Mouse (Mus musculus): ENCODE data around the gene Lsm7. TPM values are rescaled to one million over a fixed set of nuclear protein-coding genes. Genes with fewer than 3 reads are reported as not detected.

The Lsm7 gene
- total RNA-seq, 2 experiments from 2014 or later = 23.6 to 28.2 TPM

GRCm38 (mm10) chr10:80876594-80876993, 21.6 kb upstream of the Lsm7 start:
- no peak for DNase-seq
- intact Hi-C loops (cut with DNase I) = loop anchor here (1.0 to 5.0 kb wide), 3 partner anchors 52 to 129 kb away; partner anchors contain the start of gene Amh

GRCm38 (mm10) chr10:80876028-80876427, 21.0 kb upstream of the Lsm7 start:
- intact Hi-C loops (cut with DNase I) = loop anchor here (1.0 to 5.0 kb wide), 3 partner anchors 52 to 129 kb away; partner anchors contain the start of gene Amh
- DNase-seq = peak; percentile 57 to 80

GRCm38 (mm10) chr10:80874035-80874434, 19.0 kb upstream of the Lsm7 start:
- intact Hi-C loops (cut with DNase I) = no loop called here
- no peak for DNase-seq

GRCm38 (mm10) chr10:80871581-80871980, 16.6 kb upstream of the Lsm7 start, which contains the start of gene Tmprss9:
Gene Tmprss9 (plus strand): TSS chr10:80871848.
- no peak for DNase-seq
- intact Hi-C loops (cut with DNase I) = no loop called here

GRCm38 (mm10) chr10:80870993-80871392, 16.0 kb upstream of the Lsm7 start:
- DNase-seq = no peak
- intact Hi-C loops (cut with DNase I) = no loop called here

DNA sequence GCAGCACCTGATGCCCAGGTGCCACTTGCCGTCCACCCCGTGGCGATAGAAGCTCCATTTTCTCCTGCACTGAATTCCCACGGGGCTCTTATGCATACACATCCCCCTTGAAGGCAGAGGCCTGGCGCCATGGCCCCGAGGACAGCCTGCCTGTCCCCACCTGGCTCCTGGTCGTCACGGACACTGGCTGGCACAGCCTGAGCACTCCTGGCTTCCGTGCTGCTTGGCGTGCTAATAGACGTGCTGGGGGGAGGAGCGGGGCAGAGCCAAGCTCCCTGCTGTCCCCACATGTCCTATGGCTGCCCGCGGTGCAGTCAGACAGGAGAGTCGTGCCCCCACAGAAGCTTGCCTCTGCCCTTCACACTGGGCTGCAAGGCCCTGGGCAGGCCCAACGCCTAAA, 9.4 kb upstream of the Lsm7 start:
- DNase-seq = no peak

DNA sequence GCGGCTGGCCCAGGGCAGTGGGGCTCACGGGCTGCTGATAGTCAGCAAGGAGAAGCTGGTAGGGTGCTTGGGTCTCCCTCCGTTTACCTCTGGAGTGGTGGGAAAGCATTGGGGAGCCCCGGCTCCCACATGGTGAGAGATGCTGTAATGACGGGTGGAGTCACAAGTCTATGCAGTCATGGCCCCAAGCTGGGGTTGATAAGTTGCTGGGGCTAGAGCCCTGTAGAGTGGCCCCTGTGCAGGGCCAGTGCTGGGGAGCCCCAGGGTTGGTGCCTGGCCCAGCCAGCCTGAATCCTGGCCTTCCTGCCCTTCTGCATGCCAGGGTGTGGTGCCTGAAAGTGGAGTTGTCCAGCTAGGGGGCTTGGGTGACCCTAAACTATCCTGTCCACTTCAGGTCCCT, 7.3 kb upstream of the Lsm7 start:
- DNase-seq = no peak
- intact Hi-C loops (cut with DNase I) = no loop called here

More for the DNA sequence above, 9.4 kb upstream of the Lsm7 start:
- intact Hi-C loops (cut with DNase I) = no loop called here

DNA sequence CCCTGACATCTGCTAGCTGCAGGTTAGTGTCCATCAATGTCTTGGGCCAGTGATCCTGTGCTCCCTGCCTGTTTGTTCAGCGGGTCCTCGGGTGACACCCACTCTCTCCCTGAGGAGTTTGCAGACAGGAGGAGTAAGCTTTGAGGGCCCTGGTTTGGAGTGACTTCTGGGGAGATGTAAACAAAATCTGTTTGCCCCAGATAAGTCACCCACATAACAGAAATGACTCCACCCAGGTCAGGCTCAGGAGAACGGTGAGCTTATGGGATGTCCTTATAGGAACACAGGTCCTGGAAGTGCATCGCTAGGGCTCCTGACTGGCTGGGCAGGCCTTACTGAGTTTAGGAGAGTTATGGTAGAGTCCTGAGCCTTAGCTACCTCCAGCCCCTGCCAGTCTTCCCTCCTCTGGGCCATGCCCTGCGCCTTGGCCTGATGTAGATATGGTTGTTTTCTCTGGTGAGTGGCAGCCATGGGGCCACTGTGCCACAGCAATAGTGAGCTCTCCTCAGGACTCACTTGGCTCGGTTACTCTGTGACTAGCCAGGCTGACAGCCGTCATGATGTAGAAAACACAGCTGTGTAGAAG, 3.4 kb upstream of the Lsm7 start:
- DNase-seq = no peak
- intact Hi-C loops (cut with DNase I) = no loop called here

DNA sequence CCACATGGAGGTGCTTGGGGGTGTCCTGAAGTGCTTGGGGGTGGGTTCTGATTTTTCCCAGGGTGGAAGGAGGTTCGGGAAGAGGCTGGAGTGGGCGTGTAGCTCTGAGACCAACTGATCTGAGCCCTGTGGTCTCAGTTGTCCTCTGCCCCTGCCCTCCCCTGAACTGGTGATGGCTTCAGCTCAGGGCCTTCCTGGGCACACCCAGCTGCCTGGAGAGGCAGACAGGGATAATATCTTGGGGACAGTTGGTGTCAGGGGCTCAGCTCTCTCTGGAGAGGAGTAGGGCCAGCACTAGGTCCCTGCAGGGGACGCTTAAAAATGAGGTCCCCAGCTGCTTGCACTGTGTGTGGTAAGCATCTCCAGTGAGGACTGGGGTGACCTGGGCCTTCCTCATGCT, 2.8 kb upstream of the Lsm7 start:
- intact Hi-C loops (cut with DNase I) = no loop called here
- DNase-seq = no peak

GRCm38 (mm10) chr10:80857386-80857785, 2.4 kb upstream of the Lsm7 start:
- DNase-seq = no peak
- intact Hi-C loops (cut with DNase I) = no loop called here

- DNase-seq = no peak
- intact Hi-C loops (cut with DNase I) = no loop called here
Observed at GRCm38 (mm10) chr10:80856908-80857307, 1.9 kb upstream of the Lsm7 start.

DNA sequence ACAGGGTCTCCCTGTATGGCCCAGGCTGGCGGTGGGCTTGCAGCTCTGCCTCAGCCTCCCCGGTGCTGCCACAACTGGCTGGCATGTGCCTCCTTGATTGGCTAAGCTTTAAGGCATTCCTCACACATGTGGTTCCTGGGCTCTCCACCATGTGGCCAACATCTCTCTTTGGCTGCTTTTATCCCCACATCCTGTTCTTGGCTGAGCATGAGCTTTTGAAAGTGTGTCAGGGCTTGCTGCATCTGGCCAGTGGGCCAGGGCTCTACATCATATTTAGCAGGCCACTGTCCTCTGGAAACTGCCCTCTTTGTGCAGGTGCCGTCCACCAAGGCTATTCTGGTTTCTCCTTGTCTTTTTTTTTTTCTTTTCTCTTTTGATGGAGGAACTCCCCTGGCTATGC, 1.3 kb upstream of the Lsm7 start:
- peak in 1 of 2 experiments; percentile 56 for DNase-seq
- intact Hi-C loops (cut with DNase I) = no loop called here

DNA sequence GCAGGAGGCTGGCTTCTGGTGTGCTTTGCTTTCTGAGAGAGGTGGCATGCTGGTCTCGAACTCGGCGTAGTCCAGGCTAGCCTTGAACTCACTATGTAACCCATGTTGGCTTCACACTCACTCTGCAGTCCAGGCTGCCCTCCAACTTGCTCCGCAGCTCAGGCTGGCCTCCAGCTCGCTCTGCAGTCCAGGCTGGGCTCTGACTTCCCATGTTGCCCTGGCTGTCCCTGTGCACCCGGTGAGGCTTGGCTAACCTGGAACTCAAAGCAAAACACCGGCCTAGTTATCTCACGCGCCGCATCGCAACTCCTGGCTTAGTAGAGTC, 702 bp upstream of the Lsm7 start:
- intact Hi-C loops (cut with DNase I) = loop anchor here (2.0 kb wide), 1 partner anchor 29 kb away; the partner anchor contains the start of gene Oaz1
- no peak for DNase-seq

GRCm38 (mm10) chr10:80848571-80848970, 6.4 kb downstream of the Lsm7 start:
- DNase-seq = peak in 1 of 2 experiments; percentile 62

DNA sequence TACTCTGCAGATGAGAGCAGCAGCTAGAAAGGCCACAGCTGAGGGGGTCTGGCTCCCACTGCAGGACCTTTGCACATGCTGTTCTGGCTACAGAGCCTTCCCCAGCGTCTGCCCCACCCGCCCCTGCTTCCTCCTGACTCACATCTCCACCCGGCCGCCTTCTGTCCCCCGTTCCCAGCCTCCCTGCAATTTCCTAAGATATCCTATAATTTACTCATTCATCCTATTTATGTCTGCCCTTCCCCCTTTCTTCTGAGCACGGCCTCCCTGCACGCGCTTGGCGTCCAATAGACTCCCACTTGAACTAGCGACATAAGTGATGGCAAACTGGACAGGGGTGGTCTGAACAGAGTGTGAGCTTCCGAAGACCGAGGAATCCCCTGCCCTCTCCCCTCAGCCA, 9.3 kb downstream of the Lsm7 start:
- intact Hi-C loops (cut with DNase I) = no loop called here
- no peak for DNase-seq

More at GRCm38 (mm10) chr10:80848571-80848970, 6.4 kb downstream of the Lsm7 start:
- intact Hi-C loops (cut with DNase I) = no loop called here

DNA sequence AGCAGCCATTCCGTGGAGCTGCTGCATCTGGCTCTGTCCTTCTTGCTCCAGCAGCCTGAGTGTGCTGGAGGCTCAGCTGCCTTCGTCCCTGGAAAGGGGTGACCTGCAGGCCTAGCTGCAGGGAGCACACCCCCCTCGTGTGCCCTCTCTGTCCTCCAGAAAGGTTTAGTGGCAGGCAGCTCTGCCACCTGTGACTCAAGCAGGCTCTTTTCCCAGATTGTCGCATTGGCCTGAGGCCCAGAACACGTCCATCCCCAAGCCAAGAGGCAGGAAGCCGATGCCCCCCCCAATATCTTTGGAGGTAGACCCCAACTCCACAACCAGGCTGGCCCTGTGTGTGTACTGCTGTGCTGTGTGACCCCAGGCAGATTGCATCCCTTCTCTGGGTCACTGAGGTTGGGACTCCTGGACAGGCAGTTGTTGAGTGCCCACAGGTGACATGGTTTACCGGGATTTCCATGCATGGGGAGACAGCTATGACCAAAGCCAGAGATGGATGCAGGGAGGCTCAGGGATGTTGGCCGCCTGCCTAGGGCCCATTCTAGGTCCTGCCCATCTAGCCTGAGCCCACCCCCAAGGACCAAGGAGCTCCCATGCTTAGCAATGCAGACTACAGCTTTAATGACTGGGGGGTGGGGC, 9.8 kb downstream of the Lsm7 start:
- intact Hi-C loops (cut with DNase I) = no loop called here
- peak in 1 of 2 experiments; percentile 63 for DNase-seq

DNA sequence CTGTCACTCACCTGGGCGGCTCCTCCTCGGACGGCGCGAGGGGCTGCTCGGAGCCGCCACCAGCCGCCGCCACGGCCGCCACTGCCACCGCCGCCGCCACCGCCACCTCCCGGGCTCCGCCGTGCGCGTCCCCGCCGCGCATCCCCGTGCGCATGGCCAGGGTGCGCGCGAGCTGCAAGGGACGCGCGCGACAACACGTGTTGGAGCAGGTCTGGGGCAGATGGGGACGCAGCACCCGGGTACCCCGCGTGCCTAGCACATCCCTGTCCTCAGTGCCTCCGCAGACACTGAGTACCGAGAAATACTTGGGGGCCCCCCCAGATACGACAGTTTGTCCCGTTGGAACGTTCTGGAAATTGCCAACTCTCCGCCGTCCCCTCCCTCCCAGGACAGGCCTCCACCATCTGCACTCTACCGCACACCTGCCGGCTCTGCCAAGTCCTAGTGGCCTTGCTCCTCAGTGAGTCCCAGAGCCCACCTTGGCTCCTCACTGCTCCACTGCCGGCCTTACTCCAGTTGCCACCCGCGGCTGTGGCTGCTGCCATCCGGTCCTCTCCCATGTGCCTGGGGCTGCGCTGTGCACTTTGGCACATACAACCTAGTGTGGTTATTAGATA, 11.0 kb downstream of the Lsm7 start, which contains the start of gene Lingo3:
Gene Lingo3 (minus strand): TSS at position 109 of the 617 bp plus-strand sequence.
- no peak for DNase-seq
- intact Hi-C loops (cut with DNase I) = no loop called here

DNA sequence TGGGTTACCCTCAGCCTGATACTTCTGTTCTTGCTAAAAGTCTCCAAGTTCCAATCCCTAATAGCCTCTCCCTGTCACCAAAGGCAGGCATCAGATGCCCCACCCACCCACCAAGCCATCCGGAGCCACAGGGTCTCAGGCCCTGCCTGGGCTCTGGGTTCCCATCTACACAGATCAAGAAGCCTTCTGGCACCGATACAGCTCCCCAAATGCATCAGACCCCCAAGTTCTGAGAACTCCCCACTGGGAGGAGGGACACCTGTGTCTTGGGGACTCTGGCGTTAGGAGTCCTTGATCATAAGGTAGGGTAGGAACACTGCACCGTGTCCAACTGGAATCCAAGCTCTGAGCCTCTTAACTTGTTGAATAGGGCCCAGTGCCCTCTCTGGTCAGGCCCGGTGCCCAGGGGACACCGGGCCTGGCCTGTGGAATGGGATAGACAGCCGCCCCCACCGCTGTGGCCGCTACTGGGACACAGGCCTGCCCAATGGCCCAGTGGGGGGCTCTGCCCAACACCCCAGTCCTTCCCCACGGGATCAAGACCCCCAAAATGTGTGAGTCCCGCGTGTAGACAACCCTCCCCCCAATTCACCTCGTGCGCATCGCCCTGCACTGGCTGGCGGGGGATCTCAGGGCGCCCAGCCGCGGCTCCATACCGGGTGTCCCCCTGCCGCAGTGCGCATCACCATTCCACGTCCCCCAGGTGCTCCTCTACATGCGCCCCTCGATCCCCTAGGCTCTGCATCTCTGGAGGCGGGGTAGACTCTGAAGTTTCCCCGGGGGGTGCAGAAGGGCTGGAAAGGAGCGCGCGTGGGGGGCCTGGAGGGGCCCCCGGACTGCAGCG, 11.7 kb downstream of the Lsm7 start:
- no peak for DNase-seq
- intact Hi-C loops (cut with DNase I) = no loop called here

GRCm38 (mm10) chr10:80842334-80842733, 12.7 kb downstream of the Lsm7 start:
- intact Hi-C loops (cut with DNase I) = no loop called here
- no peak for DNase-seq

DNA sequence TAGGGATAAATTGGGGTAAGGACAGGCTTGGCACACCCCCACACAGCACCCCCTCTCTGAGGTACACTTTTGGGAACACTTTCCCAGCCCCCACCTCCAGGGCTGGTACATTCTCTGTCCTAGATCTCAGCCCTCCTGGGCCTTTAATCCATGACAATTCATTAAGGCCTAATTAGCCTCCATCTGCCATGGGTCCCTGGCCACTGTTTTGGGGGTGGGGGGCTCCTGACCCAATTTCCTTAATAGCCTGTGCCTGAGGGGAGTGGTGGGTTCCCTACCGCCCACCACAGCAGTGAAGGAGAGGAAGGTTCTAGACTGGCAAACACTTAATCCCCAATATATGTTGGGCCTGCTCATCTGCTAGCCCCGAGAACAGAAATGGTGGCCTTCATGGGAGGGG, 13.3 kb downstream of the Lsm7 start:
- intact Hi-C loops (cut with DNase I) = no loop called here
- no peak for DNase-seq

DNA sequence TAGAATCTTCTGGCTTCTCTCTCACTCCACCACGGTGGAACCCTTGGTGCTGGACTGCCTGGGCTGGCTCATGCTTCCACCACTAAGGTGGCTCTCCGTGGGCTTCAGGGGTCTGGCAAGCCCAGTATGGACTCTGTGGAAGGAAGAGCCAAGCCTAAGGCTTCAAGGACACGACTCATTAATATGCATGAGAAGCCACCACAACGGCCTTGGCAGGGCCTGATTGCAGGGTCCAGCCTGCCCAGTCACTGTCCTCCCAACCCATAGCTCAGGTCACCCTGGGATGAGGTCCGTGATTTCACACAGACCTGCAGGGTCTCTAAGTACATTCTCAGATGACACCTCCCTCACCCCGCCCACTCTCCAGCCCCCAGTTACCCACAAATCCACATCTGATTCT, 15.2 kb downstream of the Lsm7 start:
- DNase-seq = no peak
- intact Hi-C loops (cut with DNase I) = no loop called here
